Mouse (Mus musculus) C2C12 (cell line): ENCODE data around the gene Fas.

Experiments
- CEBPB ChIP-seq: IDR thresholded peaks from one replicate; pipeline ENCODE4 v1.6.1; 2011; ENCODE audit warnings: low read depth, mild to moderate bottlenecking, control low read depth, moderate library complexity
- CTCF ChIP-seq: IDR thresholded peaks from one replicate; pipeline ENCODE4 v1.5.1; 2011; ENCODE audit not compliant: control insufficient read depth, insufficient read depth, insufficient read length
- FOSL1 ChIP-seq: IDR thresholded peaks from one replicate; pipeline ENCODE4 v1.8.0; 2011; ENCODE audit warnings: mild to moderate bottlenecking, low read length; ENCODE audit not compliant: poor library complexity, insufficient read depth, severe bottlenecking
- MAX ChIP-seq: IDR thresholded peaks from one replicate; pipeline ENCODE4 v1.6.1; 2011; ENCODE audit warnings: mild to moderate bottlenecking, control low read depth
- MYOD1 ChIP-seq: IDR thresholded peaks from one replicate; pipeline ENCODE4 v1.6.1; 2011; ENCODE audit warnings: low read depth; ENCODE audit not compliant: control insufficient read depth, insufficient read length
- MYOG ChIP-seq: IDR thresholded peaks from one replicate; pipeline ENCODE4 v1.6.1; 2011; ENCODE audit not compliant: control insufficient read depth, insufficient read length; ENCODE audit errors: extremely low read depth
- USF1 ChIP-seq: IDR thresholded peaks from one replicate; pipeline ENCODE4 v1.6.1; 2011; ENCODE audit warnings: low read depth, mild to moderate bottlenecking, control low read depth, moderate library complexity

DNA sequence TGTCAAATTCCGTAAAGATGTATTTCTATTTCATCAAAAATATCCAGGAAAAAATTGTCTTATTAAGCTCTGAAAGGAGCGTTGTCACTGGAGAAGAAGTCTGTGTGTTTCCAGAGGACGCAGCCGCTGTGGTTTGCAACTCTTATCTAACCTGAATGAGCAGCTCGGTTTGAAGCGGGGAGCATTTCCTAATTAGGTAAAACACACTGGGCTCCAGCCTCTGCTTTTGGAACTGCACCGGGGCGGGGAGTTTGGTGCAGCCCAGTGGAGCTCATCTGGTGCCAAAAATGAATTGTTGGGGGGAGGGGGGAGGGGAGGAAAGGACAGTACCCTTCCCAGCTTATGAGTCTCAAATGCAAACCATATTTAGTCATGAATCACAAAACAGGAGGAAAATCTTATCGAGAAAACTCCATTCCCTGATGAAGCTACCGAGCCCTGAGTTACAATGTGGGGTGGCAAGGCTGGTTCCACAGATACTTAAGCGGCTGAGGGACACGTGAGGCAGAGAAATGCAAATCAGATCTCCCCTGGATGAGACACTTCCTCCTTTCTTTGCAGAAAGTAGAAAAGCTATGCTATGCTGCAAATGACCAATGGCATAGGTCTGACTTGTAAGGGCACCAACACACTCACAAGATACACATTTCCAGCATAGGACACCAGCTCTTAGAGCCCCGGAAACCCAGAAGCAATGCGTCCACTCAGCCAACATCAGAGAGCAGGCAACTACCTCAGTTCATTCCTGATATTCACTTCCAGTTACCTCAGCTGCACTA lies 36.2 kb upstream of the Fas start:
- no peak for TF ChIP-seq CTCF
- TF ChIP-seq MAX, result no peak
- peak; percentile 72 for TF ChIP-seq USF1
- TF ChIP-seq CEBPB, result no peak
- no peak for TF ChIP-seq MYOG
- TF ChIP-seq MYOD1, result no peak
- TF ChIP-seq FOSL1, result no peak
